Mouse (Mus musculus) C2C12 (cell line): Measurements from ENCODE around the gene Nphp4.

Experiments used
- CTCF ChIP-seq: IDR thresholded peaks from one replicate; pipeline ENCODE4 v1.5.1; 2011; ENCODE audit not compliant: control insufficient read depth, insufficient read depth, insufficient read length
- USF1 ChIP-seq: IDR thresholded peaks from one replicate; pipeline ENCODE4 v1.6.1; 2011; ENCODE audit warnings: low read depth, mild to moderate bottlenecking, control low read depth, moderate library complexity

DNA sequence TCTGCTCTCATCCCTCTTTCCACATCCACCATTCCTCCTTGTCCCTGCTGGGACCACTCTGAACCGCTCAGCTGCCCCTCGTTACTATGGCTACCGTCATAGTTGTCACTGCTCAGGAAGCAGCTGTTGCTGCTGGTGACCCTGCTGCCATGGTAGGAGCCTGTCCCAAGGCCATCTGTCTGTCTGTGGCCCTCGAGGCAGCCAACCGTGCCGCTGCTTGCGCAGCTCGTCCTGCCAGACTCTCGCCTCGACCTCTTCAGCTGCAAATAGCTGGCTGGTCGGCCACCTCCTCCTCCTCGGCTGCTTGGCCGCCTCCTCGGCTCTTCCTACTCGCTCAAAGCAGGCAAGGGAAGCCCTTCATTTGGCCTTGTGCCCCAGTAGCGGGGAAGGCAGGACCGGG, 81.7 kb downstream of the Nphp4 start:
- TF ChIP-seq CTCF (no peak), USF1 (no peak)
